Mouse (Mus musculus): Measurements from ENCODE around the gene Gucy2d. TPM values are rescaled to one million over a fixed set of nuclear protein-coding genes. Genes with fewer than 3 reads are reported as not detected.

Gucy2d gene
- total RNA-seq, 1 experiment from 2014 or later = not detected

GRCm38 (mm10) chr7:98430785-98431184 lies 9.4 kb upstream of the Gucy2d start:
- peak; percentile 40; the same call in 1 of the 2 replicates for ATAC-seq (replicated peaks; ENCODE audit: insufficient number of reproducible peaks, low FRiP score, low TSS enrichment, poor library complexity, severe bottlenecking)

- no peak for ATAC-seq (replicated peaks; ENCODE audit: insufficient number of reproducible peaks, low FRiP score, low TSS enrichment, poor library complexity, severe bottlenecking)
These were observed 2.6 kb upstream of the Gucy2d start for GRCm38 (mm10) chr7:98437629-98438028.

- ATAC-seq (replicated peaks; ENCODE audit: insufficient number of reproducible peaks, low FRiP score, low TSS enrichment, poor library complexity, severe bottlenecking) = no peak
These were observed 6.7 kb downstream of the Gucy2d start for GRCm38 (mm10) chr7:98446873-98447272.

GRCm38 (mm10) chr7:98447585-98448308 lies 7.5 kb downstream of the Gucy2d start:
- no peak for ATAC-seq (replicated peaks; ENCODE audit: insufficient number of reproducible peaks, low FRiP score, low TSS enrichment, poor library complexity, severe bottlenecking)

- ATAC-seq (replicated peaks; ENCODE audit: insufficient number of reproducible peaks, low FRiP score, low TSS enrichment, poor library complexity, severe bottlenecking) = no peak
These were observed 8.1 kb downstream of the Gucy2d start for GRCm38 (mm10) chr7:98448309-98448630.

- 0 out of 2 replicates have a peak, but pooled peaks have one; percentile 10 for ATAC-seq (replicated peaks; ENCODE audit: insufficient number of reproducible peaks, low FRiP score, low TSS enrichment, poor library complexity, severe bottlenecking)
These were observed 9.5 kb downstream of the Gucy2d start for GRCm38 (mm10) chr7:98449696-98450095.

- no peak for ATAC-seq (replicated peaks; ENCODE audit: insufficient number of reproducible peaks, low FRiP score, low TSS enrichment, poor library complexity, severe bottlenecking)
These were observed 14.3 kb downstream of the Gucy2d start for GRCm38 (mm10) chr7:98454397-98455120.

- ATAC-seq (replicated peaks; ENCODE audit: insufficient number of reproducible peaks, low FRiP score, low TSS enrichment, poor library complexity, severe bottlenecking) = no peak
These were observed 20.1 kb downstream of the Gucy2d start for GRCm38 (mm10) chr7:98460319-98460718.

- ATAC-seq (replicated peaks; ENCODE audit: insufficient number of reproducible peaks, low FRiP score, low TSS enrichment, poor library complexity, severe bottlenecking) = no peak
These were observed 28.9 kb downstream of the Gucy2d start for GRCm38 (mm10) chr7:98469089-98469488.

- no peak for ATAC-seq (replicated peaks; ENCODE audit: insufficient number of reproducible peaks, low FRiP score, low TSS enrichment, poor library complexity, severe bottlenecking)
These were observed 32.3 kb downstream of the Gucy2d start for GRCm38 (mm10) chr7:98472529-98472928.

GRCm38 (mm10) chr7:98474558-98474957 lies 34.3 kb downstream of the Gucy2d start:
- ATAC-seq (replicated peaks; ENCODE audit: insufficient number of reproducible peaks, low FRiP score, low TSS enrichment, poor library complexity, severe bottlenecking) = no peak

GRCm38 (mm10) chr7:98477153-98477552 lies 36.9 kb downstream of the Gucy2d start:
- ATAC-seq (replicated peaks; ENCODE audit: insufficient number of reproducible peaks, low FRiP score, low TSS enrichment, poor library complexity, severe bottlenecking) = no peak

GRCm38 (mm10) chr7:98480481-98480880 lies 40.3 kb downstream of the Gucy2d start:
- ATAC-seq (replicated peaks; ENCODE audit: insufficient number of reproducible peaks, low FRiP score, low TSS enrichment, poor library complexity, severe bottlenecking) = no peak

GRCm38 (mm10) chr7:98481066-98481734 lies 41.0 kb downstream of the Gucy2d start:
- peak; percentile 68 for ATAC-seq (replicated peaks; ENCODE audit: insufficient number of reproducible peaks, low FRiP score, low TSS enrichment, poor library complexity, severe bottlenecking)

GRCm38 (mm10) chr7:98481861-98482260 lies 41.6 kb downstream of the Gucy2d start:
- ATAC-seq (replicated peaks; ENCODE audit: insufficient number of reproducible peaks, low FRiP score, low TSS enrichment, poor library complexity, severe bottlenecking) = no peak

- ATAC-seq (replicated peaks; ENCODE audit: insufficient number of reproducible peaks, low FRiP score, low TSS enrichment, poor library complexity, severe bottlenecking) = no peak
These were observed 42.5 kb downstream of the Gucy2d start for GRCm38 (mm10) chr7:98482551-98483267.

GRCm38 (mm10) chr7:98483268-98483607 lies 43.0 kb downstream of the Gucy2d start:
- ATAC-seq (replicated peaks; ENCODE audit: insufficient number of reproducible peaks, low FRiP score, low TSS enrichment, poor library complexity, severe bottlenecking) = no peak

GRCm38 (mm10) chr7:98484878-98485277 lies 44.7 kb downstream of the Gucy2d start:
- no peak for ATAC-seq (replicated peaks; ENCODE audit: insufficient number of reproducible peaks, low FRiP score, low TSS enrichment, poor library complexity, severe bottlenecking)

- no peak for ATAC-seq (replicated peaks; ENCODE audit: insufficient number of reproducible peaks, low FRiP score, low TSS enrichment, poor library complexity, severe bottlenecking)
These were observed 45.3 kb downstream of the Gucy2d start for GRCm38 (mm10) chr7:98485508-98485907.

Measured in monocyte, adult 5-6 weeks (primary cell).